Mouse (Mus musculus) heart, postnatal 36 days (tissue): ENCODE results near the gene Washc1. TPM values are rescaled to one million over a fixed set of nuclear protein-coding genes. Genes with fewer than 3 reads are reported as not detected.

Experiments used
- total RNA-seq, 2 experiments: library from RNA; stranded (reverse); gene quantifications; 2 replicates each; pipeline ENCODE4 v1.2.3; 2021

The Washc1 gene
- total RNA-seq, 2 experiments from 2014 or later, result 21.6 to 26.7 TPM

Other genes with a start within 250 kb of the Washc1 start
- 10 to 100 TPM; 39.4 to 41.1 TPM for gene Ralbp1, start 225.7 kb upstream of the Washc1 start, total RNA-seq
- 10 to 100 TPM; 73.7 to 75.5 TPM for gene Twsg1, start 160.3 kb upstream of the Washc1 start, total RNA-seq
- 10 to 100 TPM; 23.4 to 27.9 TPM for gene Ankrd12, start 34.5 kb upstream of the Washc1 start, total RNA-seq
- gene Ndufv2, start 10.0 kb upstream of the Washc1 start, total RNA-seq, result 1,000 to 10,000 TPM; 1,205 to 1,266 TPM
- gene Ddx11, start 12.0 kb downstream of the Washc1 start, total RNA-seq, result 1 to 10 TPM in 1 of 2 experiments, under 1 TPM in 1; 0.89 to 1.1 TPM